ENCODE assay signal across 18 mouse cellular contexts in genomic region chr3:62443582-62444194, GRCm38 (mm10).
DNase-seq lines count a peak whose midpoint lies in the region; ATAC-seq and TF ChIP-seq lines count a peak whose summit lies in the region.
"Had no signal": no experiment of that assay in that cellular context is flagged by ENCODE, and none has a peak within 500 bp of the region (broad histone marks: within the 10 kb centered on the region; RNA-seq: fewer than 3 reads in every experiment).

No protein-coding gene starts in this region.

- H3K4me3 ChIP-seq in kidney, adult 2 months (ENCODE audit: insufficient read depth, low read depth, low read length), result no peak overlapping the region
- no peak overlapping the region for H3K4me3 ChIP-seq in lung, embryonic 15.5 days
- H3K4me3 ChIP-seq: embryonic facial prominence, embryonic 12.5 days; erythroblast, embryonic 14.5 days; forebrain, embryonic 13.5 days; hindbrain, embryonic 12.5 days; midbrain, embryonic 13.5 days; neural tube, embryonic 12.5 days had no signal

- H3K27me3 ChIP-seq in kidney, adult 2 months (replicated peaks; ENCODE audit: control insufficient read depth, insufficient read depth, low read length), result no peaks in the 10 kb centered on the region
- H3K27me3 ChIP-seq in lung, embryonic 15.5 days, result no peaks in the 10 kb centered on the region
- H3K27me3 ChIP-seq: embryonic facial prominence, embryonic 12.5 days; forebrain, embryonic 13.5 days; hindbrain, embryonic 12.5 days; midbrain, embryonic 13.5 days; neural tube, embryonic 12.5 days had no signal

- no peak for TF ChIP-seq CTCF in kidney, adult 2 months (conservative IDR thresholded peaks at IDR 0.05; ENCODE audit: insufficient read depth, insufficient read length, low read depth, low read length)

- no peaks in the 10 kb centered on the region for H3K36me3 ChIP-seq in kidney, adult 2 months (ENCODE audit: control insufficient read depth, insufficient read depth, low read length)
- no peaks in the 10 kb centered on the region; the same call in 1 of the 2 replicates for H3K36me3 ChIP-seq in lung, embryonic 15.5 days
- H3K36me3 ChIP-seq: embryonic facial prominence, embryonic 12.5 days; hindbrain, embryonic 12.5 days; midbrain, embryonic 13.5 days; neural tube, embryonic 12.5 days had no signal

- 64% methylated on average over 12 of the region's 12 CpGs for WGBS in kidney, adult 2 months
- 73% methylated on average over 12 of the region's 12 CpGs for WGBS in lung, embryonic 15.5 days

- H3K4me2 ChIP-seq in lung, embryonic 15.5 days, result no peak overlapping the region
- H3K4me2 ChIP-seq: embryonic facial prominence, embryonic 12.5 days; forebrain, embryonic 13.5 days; hindbrain, embryonic 12.5 days; midbrain, embryonic 13.5 days; neural tube, embryonic 12.5 days had no signal

- TF ChIP-seq POLR2A in kidney, adult 2 months (IDR thresholded peaks at IDR 0.05; ENCODE audit: low read depth, low read length), result no peak

- intact Hi-C loops in heart, postnatal 10 days (cut with DNase I), result loop anchor here (10.0 kb wide), 1 partner anchor 1659 kb away; no protein-coding TSS in a partner anchor
- intact Hi-C loops in heart, postnatal 36 days (cut with DNase I), result loop anchor here (5.0 kb wide), 1 partner anchor 106 kb away; the partner anchor contains the start of gene Arhgef26

- DNase-seq in heart, postnatal 10 days, result peak; percentile 14 to 15
- no peak for DNase-seq in heart, postnatal 36 days
- DNase-seq in kidney, postnatal 14 days, result peak; percentile 27
- DNase-seq in kidney, adult 2 months, result no peak
- DNase-seq in lung, postnatal 25 days (ENCODE audit: low spot score), result peak; percentile 53
- no peak for DNase-seq in gastrocnemius, adult 18-20 months (ENCODE audit: low spot score)
- DNase-seq: cerebellum, adult 8-10 months; gastrocnemius, postnatal 25 days; right cerebral cortex, postnatal 4 days; thymus, postnatal 25 days had no signal

- H3K9me3 ChIP-seq in lung, embryonic 15.5 days, result no peaks in the 10 kb centered on the region
- H3K9me3 ChIP-seq: embryonic facial prominence, embryonic 12.5 days; forebrain, embryonic 13.5 days; hindbrain, embryonic 12.5 days; midbrain, embryonic 13.5 days; neural tube, embryonic 12.5 days had no signal

- no peaks in the 10 kb centered on the region for H3K4me1 ChIP-seq in kidney, adult 2 months (ENCODE audit: control insufficient read depth, insufficient read depth, low read length)
- H3K4me1 ChIP-seq in lung, embryonic 15.5 days, result 0 out of 2 replicates have a peak, but pooled peaks cover 3% of the 10 kb centered on the region
- H3K4me1 ChIP-seq: embryonic facial prominence, embryonic 12.5 days; forebrain, embryonic 13.5 days; hindbrain, embryonic 12.5 days; midbrain, embryonic 13.5 days; neural tube, embryonic 12.5 days had no signal

- no peak overlapping the region for H3K9ac ChIP-seq in lung, embryonic 15.5 days
- H3K9ac ChIP-seq: embryonic facial prominence, embryonic 12.5 days; forebrain, embryonic 13.5 days; hindbrain, embryonic 12.5 days; liver, embryonic 14.5 days; midbrain, embryonic 13.5 days; neural tube, embryonic 12.5 days had no signal

- no peak overlapping the region for H3K27ac ChIP-seq in kidney, adult 2 months (ENCODE audit: insufficient read depth, low read depth, low read length)
- H3K27ac ChIP-seq in lung, embryonic 15.5 days, result peak overlapping the region; percentile 80
- H3K27ac ChIP-seq: embryonic facial prominence, embryonic 12.5 days; forebrain, embryonic 13.5 days; hindbrain, embryonic 12.5 days; liver, embryonic 14.5 days; midbrain, embryonic 13.5 days; neural tube, embryonic 12.5 days had no signal

- peak; percentile 76; the same call in 1 of the 2 replicates for ATAC-seq in lung, embryonic 15.5 days (ENCODE audit: borderline replicate concordance, extremely low read depth, low FRiP score, low TSS enrichment)
- ATAC-seq: forebrain, embryonic 13.5 days; midbrain, embryonic 13.5 days had no signal

Comparison
In these comparisons a context has a peak if more than half of its experiments do, and no peak if none do; other contexts are left out.
1. DNase-seq: peak in heart, postnatal 10 days (2 of 2), kidney, postnatal 14 days (single experiment) and lung, postnatal 25 days (single experiment); none in heart, postnatal 36 days (0 of 2), kidney, adult 2 months (single experiment) and gastrocnemius, adult 18-20 months (single experiment).